Mouse (Mus musculus) adrenal gland, postnatal 25 days (tissue): ENCODE results near the gene Thyn1. TPM values are rescaled to one million over a fixed set of nuclear protein-coding genes. Genes with fewer than 3 reads are reported as not detected.

Experiments used
- DNase-seq: peaks from one replicate; pipeline ENCODE4 v3.0.0; 2021; ENCODE audit warnings: mixed read lengths
- long read RNA-seq: library from polyadenylated mRNA; stranded (forward); transcript quantifications from one replicate; pipeline ENCODE4 v2.0.0, GENCODE M21; 2021
- total RNA-seq: library from RNA; stranded (reverse); gene quantifications from 2 replicates; pipeline ENCODE4 v1.2.3, GENCODE M21; 2021

Thyn1 gene
- total RNA-seq, result 39.6 and 46.1 TPM in 2 replicates
- long read RNA-seq, transcript Thyn1-201 (8 exons, 918 nt), result major isoform, 12 of 19 reads
- long read RNA-seq, partial matches to known transcripts, result 0 of 19 reads
- long read RNA-seq, other reads (novel, unspliced or antisense), result 3 of 19 reads

DNA sequence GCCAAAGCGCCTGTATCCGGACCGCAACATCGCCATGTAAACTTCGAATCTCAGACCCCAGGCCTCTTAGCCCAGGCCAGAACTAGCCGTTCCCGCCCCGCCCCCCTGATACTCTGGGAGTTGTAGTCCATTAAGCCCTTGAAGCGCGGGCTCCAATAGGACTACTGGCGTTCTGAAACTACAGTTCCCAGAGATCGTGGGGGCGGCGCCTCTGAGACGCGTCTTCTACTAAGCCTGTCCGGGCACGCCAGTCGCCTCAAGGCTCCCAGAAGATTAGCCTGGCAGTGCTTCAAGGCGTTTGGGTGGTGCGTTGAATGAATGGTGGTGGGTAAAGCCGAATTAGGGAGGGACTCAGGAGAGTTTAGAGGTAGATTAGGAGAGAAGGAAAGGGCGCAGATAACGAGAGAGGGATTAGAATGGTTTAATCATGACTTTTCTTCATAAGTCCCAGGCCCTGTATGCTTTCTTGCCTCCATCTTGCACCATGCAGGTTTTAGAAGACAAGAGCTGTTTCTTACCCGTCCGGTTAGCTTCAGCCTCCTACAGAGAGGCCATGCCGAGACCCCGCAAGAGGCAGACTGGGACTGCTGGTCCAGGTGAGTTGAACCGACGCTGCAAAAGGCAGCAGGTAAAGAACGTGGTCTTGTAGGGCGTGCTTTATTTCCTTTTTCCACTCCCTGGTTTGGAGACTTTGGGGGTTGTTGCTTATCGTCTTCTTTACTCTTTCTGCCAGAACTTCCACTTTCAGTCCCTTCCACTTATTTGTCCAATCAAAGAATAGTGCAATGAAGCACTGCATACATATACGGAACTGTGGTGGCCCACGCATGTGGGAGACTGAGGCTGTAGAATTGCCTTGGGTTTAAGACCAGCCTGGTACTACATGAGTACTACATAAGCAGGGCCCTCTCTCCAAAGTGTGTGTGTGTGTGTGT, at the start of gene Thyn1, which contains the start of gene Acad8:
Gene Thyn1, plus strand, starts transcription at position 250 of the 935 bp plus-strand sequence.
Gene Acad8, minus strand, starts transcription at position 106 of the 935 bp plus-strand sequence.
- peak; percentile 94 for DNase-seq

DNA sequence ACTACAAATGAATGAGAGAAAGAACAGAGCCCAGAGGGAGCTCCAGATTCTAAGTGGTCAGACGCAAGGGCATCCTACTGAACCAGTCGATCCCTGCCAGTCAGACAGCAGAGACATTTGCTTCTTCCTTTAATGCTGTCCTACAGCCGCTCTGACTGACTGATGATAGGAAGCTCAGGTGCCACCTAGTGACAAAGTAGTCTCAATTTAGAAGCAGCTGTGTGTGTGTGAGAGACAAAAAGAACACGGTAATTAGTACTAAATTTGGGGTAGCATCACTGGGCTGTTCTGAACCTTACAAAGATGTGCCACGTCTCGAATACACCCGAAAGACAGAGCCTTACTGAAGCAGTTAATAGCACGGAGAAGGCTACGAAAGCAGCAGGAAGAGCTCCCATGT, 21.8 kb upstream of the Thyn1 start:
- no peak for DNase-seq

DNA sequence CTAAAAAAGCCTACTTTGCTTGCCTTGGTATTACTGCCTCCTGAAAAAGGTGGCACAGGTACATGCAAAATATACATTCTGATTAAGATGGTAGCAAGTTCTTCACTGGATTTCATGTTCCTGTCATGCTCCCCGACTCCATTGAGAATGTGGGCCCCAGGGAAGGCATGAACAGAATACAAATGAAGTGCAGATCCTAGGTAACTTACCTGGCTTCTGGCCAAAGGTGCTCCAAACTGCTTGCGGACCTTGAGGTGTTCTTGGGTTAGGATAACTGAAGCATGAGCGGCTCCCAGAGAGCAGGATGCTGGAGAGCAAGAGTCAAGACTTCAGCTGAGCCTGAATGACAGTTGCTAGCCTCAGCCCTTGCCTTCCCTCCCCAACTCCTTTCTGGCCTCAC, 20.7 kb upstream of the Thyn1 start:
- no peak for DNase-seq

DNA sequence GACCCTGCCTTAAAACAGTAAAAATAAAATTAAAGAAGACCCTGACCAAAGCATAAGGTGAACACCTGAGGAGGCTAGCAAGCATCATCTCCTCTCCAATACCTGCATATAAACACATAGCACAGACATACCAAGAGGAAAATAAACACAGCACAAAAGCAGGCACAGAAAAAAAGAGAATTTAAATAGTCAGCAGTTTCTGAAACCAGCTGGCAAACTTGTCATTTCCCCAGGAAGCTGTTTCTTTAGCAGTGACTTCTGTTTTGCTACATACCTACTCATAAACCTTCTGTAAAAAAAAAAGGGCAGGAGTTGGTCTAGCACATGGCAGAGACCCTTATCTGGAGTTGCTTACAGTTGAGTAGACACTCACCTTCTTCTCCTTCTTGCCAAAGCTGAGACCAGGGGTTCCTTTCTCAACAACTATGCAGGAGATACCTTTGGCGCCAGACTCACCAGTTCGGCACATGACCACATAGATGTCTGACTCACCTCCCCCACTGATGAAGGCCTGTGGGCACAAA, 14.4 kb upstream of the Thyn1 start:
- no peak for DNase-seq

DNA sequence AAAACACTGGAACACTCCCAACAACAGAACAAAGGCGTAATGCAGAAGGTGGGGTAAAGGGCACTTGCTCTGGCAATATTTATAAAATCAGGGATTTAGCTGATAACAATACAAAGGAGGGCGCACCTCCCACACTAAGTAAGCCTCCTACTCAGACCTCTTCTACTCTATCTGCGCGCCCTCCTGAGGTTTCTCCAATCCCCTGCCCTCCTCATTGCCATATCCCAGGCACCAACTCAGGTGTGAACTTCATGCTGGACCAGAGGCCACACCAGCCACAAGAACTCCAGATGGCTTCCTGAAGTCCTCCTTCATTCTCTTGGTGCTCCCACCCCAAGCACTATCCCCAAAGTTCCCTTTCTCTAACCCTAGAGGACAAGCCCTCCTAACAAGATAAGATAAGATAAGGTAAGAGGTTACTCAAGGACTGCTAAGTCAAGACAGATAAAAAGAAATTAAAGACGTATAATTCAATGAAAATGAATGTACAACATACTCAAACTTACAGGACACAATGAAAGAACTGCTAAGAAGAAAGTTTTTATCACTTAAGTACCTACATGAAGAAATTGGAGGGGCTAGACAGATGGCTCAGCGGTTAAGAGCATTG, 13.7 kb upstream of the Thyn1 start:
- no peak for DNase-seq

DNA sequence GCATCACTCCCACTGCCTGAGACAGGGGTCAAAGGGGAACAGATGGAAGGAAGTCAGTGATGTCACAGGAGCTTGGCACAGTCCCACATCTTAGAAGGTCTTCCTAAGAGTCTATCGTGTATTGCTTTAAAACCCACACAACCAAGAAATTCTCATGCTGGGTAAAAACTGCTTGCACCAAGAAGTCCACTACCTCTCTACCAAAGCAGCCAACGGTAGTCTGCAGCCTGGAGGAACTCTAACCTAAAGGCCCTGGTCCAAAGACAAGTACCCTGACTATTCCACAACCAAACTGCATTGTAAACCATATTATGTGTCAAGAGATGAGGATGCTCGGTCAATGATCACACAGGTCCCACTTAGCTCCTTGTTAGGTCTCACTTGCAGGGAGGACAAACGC, 9.3 kb upstream of the Thyn1 start:
- DNase-seq, result no peak

DNA sequence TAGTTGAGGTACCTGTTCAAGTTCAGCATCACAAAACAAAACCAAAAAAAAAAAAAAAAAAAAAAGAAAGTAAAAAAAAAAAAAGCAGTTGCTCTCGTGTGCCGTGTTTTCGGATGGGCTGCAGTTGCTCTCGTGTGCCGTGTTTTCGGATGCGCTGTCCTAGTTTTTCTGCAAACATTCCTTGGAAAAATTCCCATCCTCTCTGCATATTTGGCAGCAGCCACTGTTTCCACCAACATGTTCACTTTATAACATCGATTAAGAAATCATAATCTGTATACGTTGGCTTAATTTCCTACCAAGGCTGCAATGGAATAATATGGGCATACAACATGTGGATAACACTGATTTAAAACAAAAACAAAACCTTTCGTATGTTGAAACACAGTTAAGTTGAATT, 6.4 kb upstream of the Thyn1 start:
- DNase-seq, result no peak

DNA sequence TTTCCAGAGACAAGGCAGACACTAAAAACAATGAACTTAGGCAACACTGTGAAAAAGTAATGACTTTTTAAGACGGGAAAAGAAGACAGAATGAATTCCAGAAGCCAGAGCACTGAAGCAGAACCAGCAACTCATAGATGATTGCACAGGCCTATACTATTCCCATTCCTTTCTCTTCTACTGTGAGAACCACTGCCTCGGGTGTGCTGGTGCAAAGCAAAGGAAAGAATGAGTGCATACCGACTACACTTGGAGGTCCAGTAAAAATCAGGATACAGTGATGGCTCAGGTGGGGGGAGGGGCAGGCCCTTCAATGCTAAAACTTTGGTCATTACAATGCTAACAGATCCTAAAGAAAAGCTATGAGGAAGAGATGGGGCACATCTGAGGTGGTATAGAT, 5.6 kb upstream of the Thyn1 start:
- no peak for DNase-seq

DNA sequence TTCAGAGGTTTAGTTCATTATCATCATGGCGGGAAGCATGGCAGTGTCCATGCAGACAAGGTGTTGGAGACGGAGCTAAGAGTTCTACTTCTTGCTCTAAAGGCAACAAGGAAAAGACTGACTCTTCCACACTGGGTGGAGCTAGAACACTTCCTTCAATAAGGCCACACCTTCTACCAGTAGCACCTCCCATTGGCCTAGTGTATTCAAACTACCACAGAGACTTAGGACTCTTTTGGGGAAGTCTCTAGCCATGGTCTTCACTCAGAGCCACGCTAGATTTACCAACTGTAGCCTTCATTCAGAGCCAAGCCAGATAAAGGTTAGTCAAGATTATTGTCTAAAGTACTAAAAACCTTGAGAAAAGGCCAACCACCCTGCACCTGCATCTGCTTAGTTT, 2.4 kb upstream of the Thyn1 start:
- DNase-seq, result no peak

DNA sequence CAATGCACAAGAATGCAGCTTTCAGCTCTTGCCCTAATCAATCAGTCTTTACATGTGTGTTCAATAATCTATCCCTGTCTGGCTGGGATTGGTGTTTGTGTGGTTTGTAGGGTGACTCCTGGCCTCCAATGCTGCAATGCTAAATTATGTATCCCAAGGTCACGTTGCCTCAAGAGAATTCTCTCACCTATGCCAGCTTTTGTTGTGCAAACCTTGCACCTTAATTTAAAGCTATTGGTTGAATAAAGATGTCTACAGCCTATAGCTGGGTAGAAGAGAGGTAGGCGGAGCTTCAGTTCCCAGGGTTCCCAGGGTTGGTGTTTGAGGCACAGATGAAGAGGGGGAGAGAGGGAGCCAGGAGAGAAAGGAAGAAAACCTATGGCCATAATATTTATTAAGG, 2.0 kb upstream of the Thyn1 start:
- no peak for DNase-seq

DNA sequence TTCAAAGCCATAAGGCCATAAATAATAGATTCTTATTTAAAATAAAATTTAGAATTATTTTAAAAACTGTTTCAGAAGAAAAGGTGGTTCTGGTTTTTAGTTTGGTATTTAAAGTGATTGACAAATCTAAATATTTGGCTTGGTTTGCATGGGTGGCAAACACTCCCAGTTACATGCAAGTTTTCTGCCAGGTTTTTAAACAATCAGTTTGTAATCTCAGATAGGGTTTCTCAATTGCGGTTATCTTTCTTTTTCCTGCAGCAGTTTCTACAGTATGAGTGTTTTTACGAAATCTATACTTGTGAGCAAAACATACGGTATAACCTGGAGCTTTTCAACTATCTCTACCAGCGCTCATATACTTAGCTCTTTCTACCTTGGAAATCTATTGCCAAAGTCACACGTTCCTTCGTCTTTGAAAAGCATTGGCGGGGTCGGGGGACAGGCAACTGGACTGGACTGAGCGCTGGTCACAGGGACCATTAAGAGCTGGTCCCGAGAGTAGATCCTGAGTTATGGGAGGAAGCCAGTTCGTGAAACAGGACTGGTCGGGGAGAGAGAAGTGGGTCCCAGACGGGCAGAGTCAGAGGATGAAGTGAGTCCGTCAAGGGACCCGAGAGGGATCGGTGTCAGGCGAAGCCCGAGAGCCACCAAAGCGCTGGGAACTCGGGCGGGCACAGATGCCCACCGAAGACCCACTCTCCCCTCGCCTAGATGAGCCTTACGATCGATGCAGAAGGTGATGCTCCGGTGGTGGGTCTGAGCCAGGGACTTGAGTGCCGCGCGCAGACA, 645 bp upstream of the Thyn1 start:
- no peak for DNase-seq

DNA sequence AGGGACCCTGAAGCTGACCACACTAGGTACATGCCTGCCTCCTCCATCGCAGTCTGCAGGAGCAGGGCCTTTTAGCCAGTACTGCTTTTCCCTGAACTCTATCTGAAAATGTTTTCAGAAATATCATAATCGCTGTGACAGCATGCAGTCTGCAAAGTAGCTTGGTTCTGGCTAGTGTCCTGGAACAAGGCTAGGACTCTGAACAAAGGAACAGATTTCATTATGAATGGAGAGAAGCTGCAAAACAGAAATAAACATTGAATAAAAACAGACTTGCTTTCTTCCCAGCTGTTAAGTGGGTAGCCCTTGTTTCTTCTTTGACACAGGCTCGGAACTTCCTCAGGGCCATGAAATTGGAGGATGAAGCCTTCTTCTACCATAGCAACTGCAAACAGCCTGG, 5.7 kb downstream of the Thyn1 start:
- DNase-seq, result no peak

DNA sequence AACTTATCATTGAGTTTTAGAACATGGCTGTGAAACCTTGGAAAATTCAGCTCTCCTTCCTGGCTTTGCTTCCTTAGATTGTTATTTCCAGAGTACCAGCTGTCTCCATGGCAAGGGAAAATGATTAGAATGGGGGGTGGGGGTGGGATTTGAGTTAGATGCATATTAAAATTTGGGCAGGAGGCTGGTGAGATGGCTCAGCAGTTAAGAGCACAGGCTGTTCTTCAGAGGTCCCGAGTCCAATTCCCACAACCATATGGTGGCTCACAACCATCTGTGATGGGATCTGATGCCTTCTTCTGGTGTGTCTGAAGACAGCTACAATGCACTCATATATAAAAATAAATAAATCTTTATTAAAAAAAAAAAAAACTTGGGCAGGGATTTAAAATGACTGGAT, 6.4 kb downstream of the Thyn1 start:
- DNase-seq, result no peak

DNA sequence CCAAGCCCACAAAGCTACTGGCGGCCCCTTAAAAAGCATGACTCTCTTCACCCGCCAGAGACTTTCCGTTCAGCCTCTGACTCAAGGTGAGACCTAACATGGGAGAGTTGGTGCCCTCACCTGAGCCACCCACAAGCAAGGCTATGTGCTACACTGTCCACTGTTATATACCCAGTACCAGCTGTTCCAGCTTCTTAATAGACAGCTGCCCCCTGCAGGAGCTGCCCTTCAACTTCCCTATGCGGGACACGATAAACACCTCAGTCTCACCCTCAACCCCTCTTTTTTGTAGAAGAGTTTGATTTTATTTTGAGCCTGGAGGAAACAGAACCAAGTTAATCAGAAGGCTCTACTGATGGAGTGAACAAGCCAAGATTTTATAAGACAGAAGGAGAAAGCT, 7.4 kb downstream of the Thyn1 start:
- DNase-seq, result no peak

DNA sequence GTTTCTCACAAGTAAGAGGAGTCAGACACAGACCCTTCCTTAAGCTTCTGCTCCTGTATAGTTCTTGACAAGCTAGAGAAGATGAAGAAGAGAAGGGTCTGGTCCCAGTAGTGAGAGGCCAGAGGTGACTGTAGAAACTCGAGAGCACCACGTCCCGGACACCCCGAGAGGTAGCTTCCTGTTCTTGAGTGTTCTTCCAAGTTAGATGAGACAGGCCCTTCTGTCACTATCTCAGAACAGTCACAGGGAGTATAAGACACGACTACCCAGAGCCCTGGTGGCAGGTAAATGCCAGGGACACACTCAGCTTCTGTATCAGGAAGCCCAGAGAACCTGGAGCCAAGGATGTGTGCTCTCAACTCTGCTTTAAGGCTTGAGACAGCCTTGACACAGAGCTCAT, 9.7 kb downstream of the Thyn1 start:
- no peak for DNase-seq

DNA sequence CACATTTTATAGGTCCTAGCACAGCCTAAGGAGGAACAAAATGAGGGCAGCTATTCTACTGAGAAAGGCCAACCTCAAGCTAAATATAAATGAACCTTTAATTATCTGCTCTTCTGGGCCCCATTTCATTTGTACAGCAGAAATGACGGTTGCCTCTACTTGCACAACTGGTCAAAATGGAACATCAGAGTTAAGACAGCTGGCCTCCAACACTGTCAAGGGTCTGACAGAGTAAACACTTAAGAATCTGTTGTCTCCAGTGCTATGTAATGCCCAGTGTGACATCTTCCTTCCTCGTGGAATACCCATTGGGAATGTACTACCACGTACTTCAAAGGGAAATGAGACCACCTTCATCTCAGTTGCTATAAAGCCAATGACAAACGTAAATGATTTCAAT, 12.1 kb downstream of the Thyn1 start:
- no peak for DNase-seq

DNA sequence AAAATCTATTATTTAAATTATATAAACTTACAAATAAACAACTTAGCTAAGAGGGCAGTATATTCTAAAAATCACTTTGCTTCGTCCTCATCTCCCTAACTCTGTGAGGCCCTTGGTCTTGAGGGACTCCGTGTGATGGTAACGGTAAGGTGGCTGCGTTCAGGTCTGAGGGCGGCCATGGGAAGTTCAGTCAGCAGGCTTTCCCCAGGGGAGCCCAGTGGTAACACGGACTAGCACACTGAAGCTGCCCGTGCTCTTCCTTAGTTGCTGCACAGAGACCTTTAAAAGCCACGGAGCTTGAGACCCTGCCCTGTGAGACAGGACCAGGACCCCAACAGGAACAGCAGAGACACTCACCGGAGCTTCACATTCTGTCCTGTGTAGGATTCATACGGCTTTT, 19.5 kb downstream of the Thyn1 start:
- no peak for DNase-seq

DNA sequence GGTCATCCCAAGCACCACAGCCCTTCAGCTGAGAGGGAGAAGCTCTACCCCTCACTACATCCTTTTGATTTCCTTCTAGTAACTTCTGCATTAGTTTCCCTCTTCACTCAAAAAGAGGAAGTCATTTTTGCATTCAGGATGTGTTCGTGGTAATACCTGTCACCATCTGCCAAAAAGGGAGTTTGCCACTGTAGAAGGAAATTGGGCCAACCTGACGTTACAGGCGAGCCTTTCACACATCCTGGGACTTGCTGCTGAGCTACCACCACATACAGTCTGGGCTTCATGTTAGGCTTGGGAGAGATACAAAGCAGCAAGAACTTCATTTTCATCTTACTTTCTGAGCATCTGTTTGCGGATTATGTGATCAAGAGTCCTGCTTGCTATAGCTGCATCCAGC, 24.2 kb downstream of the Thyn1 start:
- no peak for DNase-seq

DNA sequence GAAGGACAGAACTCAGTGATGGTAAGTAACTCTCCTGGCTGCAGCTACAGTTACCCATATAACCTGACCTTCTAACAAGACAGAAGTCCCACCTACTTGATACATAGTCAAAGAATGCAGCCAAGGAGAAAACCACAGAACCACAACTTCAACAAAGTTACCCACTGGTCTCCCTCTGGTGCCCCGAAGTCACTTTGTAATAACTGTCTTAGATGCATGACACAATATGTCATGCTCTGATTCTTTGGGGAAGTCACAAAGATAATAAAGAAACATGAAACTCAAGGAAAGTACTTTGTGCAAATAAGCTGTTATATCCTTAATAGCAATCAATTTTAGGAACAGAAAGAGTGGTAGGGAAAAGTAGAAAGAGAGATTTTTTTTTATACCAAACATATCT, 27.2 kb downstream of the Thyn1 start:
- no peak for DNase-seq

DNA sequence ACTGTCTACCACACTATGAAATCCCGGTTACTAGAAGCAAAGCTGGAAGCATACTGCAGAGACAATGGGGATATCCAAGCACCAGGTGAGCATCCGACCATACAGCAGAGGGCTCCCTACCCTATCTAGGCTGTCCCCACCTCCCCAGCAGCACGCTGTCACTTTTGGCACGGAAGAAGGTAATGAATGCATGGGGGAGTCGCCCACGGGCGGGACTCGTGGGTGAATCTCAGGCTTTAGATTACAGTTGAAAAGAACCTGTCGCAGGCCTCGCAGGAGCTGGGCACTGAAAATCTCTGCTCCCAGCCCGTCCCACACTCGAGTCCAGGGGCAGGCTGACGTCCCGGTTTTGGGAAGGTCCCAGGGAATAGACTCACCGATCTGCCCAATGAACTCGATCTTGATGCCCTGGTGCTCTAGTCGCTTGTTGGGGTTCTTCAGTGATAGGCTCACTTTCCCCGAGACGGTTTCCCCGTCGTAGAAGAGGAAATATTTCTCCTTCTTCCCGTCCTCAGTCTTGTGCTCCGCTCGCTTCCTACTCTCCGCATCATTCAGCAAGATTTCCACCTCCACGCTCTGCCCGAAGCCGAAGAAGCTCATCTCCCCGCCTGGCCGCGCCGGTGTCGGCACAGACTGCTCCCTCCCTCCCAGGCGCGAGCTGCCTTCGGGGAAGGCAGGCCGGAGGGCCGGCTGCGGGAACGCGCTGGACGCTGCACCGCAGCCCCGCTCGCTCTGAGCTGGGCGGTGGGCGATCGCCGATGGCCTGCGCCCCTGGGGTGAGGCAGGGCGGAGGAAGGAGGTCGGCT, 29.7 kb downstream of the Thyn1 start:
- peak; percentile 57 for DNase-seq
